Mouse (Mus musculus) G1E (cell line): ENCODE measurements at regions not wholly inside any gene's neighbourhood (a gene's known extent, or its start where the extent isn't known, plus 50 kb on each side); places are given as distances from the start of the nearest gene placed in this dataset.

Experiments
- ATAC-seq: 2 replicates; pipeline ENCODE4 v1.8.0; 2016; ENCODE audit warnings: mild to moderate bottlenecking; ENCODE audit not compliant: insufficient number of reproducible peaks, poor library complexity, low FRiP score, severe bottlenecking; ENCODE audit errors: extremely low read depth
- DNase-seq: peaks from one replicate; pipeline ENCODE4 v3.0.0; 2012; ENCODE audit warnings: low spot score
- H3K27me3 ChIP-seq: 2 replicates; pipeline ENCODE4 v1.6.1; 2012; ENCODE audit warnings: mild to moderate bottlenecking, low read length, inconsistent platforms; ENCODE audit not compliant: insufficient read depth
- H3K36me3 ChIP-seq: replicated peaks from 2 replicates; pipeline ENCODE3; 2012; ENCODE audit warnings: mild to moderate bottlenecking, inconsistent platforms
- H3K4me1 ChIP-seq: 2 replicates; pipeline ENCODE4 v1.6.1; 2012; ENCODE audit warnings: low read depth, low read length, inconsistent platforms, mixed read lengths; ENCODE audit not compliant: insufficient read depth
- H3K4me3 ChIP-seq: 2 replicates; pipeline ENCODE4 v1.5.1; 2012; ENCODE audit warnings: low read depth, mild to moderate bottlenecking, inconsistent platforms, low read length, moderate library complexity, mixed read lengths
- H3K9me3 ChIP-seq: replicated peaks from 2 replicates; pipeline ENCODE4 v1.6.1; 2012; ENCODE audit warnings: inconsistent platforms
- CTCF ChIP-seq: IDR thresholded peaks from 2 replicates; pipeline ENCODE4 v1.5.1; 2012; ENCODE audit warnings: low read depth, low read length, inconsistent platforms, mixed read lengths
- GATA1 ChIP-seq: IDR thresholded peaks from 2 replicates; pipeline ENCODE4 v1.6.1; 2012; ENCODE audit warnings: borderline replicate concordance, low read length, inconsistent platforms, mixed read lengths
- GATA2 ChIP-seq: IDR thresholded peaks from 2 replicates; pipeline ENCODE4 v1.6.1; 2012; ENCODE audit warnings: low read depth, low read length, inconsistent platforms, borderline replicate concordance
- POLR2AphosphoS5 ChIP-seq: IDR thresholded peaks from 2 replicates; pipeline ENCODE4 v1.6.1; 2012; ENCODE audit warnings: low read depth, low read length, inconsistent platforms; ENCODE audit not compliant: insufficient replicate concordance
- TAL1 ChIP-seq: conservative IDR thresholded peaks from 2 replicates; pipeline ENCODE4 v1.6.1; 2012; ENCODE audit warnings: low read depth, low read length, inconsistent platforms, mixed read lengths

GRCm38 (mm10) chr2:105510816-105511215 lies 111.7 kb upstream of the Rcn1 start:
- no peak for ATAC-seq
- H3K9me3 ChIP-seq: no peaks in the 10 kb centered on the region
- H3K36me3 ChIP-seq: no peaks in the 10 kb centered on the region
- H3K4me1 ChIP-seq: no peaks in the 10 kb centered on the region
- H3K4me3 ChIP-seq: no peak overlapping the region
- H3K27me3 ChIP-seq: no peaks in the 10 kb centered on the region
- no peak for DNase-seq
- TF ChIP-seq GATA1 (no peak), GATA2 (no peak), CTCF (no peak), TAL1 (no peak), POLR2AphosphoS5 (no peak)

DNA sequence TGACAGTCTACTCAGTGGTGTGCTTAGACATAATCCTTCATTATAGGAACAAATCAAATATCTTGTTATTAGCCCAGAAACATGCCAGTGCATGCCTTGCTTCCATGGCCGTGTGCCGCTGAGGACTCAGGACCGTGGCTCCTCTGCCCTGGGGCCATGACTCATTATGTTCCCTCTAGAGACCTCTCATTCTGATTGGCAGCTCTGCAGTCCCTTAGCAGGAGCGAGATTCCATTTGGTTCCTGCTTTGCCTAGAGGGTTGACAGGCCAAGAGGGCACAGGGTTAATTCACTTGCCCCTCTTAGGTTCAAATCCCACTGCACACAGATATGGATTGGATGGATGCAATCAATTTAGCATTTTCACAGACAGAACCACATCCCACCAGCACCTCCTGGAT lies 112.6 kb upstream of the Rcn1 start:
- no peaks in the 10 kb centered on the region for H3K9me3 ChIP-seq
- DNase-seq (no peak), ATAC-seq (no peak)
- TF ChIP-seq GATA1 (no peak), CTCF (no peak), POLR2AphosphoS5 (no peak), GATA2 (no peak), TAL1 (no peak)
- no peaks in the 10 kb centered on the region for H3K36me3 ChIP-seq
- H3K4me3 ChIP-seq: no peak overlapping the region
- no peaks in the 10 kb centered on the region for H3K27me3 ChIP-seq
- H3K4me1 ChIP-seq: no peaks in the 10 kb centered on the region

DNA sequence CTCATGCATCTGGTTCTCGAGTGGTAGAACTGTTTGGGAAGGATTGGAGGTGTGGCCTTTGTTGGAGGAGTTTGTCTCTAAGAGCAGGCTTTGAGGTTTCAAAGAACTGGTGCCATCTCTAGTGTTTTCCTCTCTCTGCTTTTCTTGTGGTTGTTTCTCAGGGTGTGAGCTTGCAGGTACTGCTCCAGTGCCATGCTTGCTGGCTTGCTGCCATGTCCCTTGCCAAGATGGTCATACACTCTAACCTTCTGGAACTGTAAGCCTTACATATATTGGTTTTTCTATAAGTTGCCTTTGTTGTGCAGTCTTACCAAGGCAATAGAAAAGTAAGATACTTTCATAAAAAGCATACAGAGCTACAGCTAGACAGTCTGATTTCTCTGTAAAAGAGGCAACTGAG lies 115.1 kb upstream of the Rcn1 start:
- TF ChIP-seq CTCF: no peak
- no peak for TF ChIP-seq TAL1
- no peak for TF ChIP-seq GATA2
- no peak for TF ChIP-seq GATA1
- DNase-seq (no peak), ATAC-seq (no peak)
- no peaks in the 10 kb centered on the region for H3K9me3 ChIP-seq
- H3K4me3 ChIP-seq: no peak overlapping the region
- H3K36me3 ChIP-seq: no peaks in the 10 kb centered on the region
- H3K4me1 ChIP-seq: no peaks in the 10 kb centered on the region
- H3K27me3 ChIP-seq: peaks cover 4% of the 10 kb centered on the region; the same call in 1 of the 2 replicates

GRCm38 (mm10) chr2:105514881-105515280 lies 115.8 kb upstream of the Rcn1 start:
- no peak for ATAC-seq
- H3K4me1 ChIP-seq: no peaks in the 10 kb centered on the region
- H3K9me3 ChIP-seq: no peaks in the 10 kb centered on the region
- no peak for TF ChIP-seq CTCF
- no peak for TF ChIP-seq TAL1
- no peak for TF ChIP-seq GATA1
- no peak for TF ChIP-seq GATA2
- TF ChIP-seq POLR2AphosphoS5: no peak
- H3K36me3 ChIP-seq: no peaks in the 10 kb centered on the region
- DNase-seq: no peak
- H3K27me3 ChIP-seq: peaks cover 4% of the 10 kb centered on the region; the same call in 1 of the 2 replicates
- no peak overlapping the region for H3K4me3 ChIP-seq

DNA sequence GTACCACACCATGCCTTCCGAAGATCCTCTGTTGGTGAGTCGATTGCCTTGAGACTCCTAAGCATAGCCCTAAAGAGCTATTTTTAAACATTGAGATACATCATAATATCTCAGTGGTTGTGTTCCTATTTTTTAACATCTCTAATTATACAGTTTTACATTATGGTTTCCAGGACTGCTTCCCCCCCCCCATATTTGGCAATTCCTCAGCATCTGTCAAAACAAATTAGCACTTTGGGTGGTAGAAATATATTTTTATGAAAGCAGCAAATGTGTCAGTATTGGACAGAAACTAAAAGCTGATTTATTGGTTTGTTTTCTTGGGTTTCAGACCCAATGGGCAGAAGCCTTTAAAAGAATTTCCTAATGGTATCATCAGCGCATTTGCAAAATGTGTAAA lies 116.2 kb upstream of the Rcn1 start:
- ATAC-seq: no peak
- Histone ChIP-seq H3K4me3 (no peak overlapping the region), H3K9me3 (no peaks in the 10 kb centered on the region), H3K36me3 (no peaks in the 10 kb centered on the region), H3K27me3 (peaks cover 4% of the 10 kb centered on the region; the same call in 1 of the 2 replicates), H3K4me1 (no peaks in the 10 kb centered on the region)
- DNase-seq: no peak
- TF ChIP-seq TAL1 (no peak), POLR2AphosphoS5 (no peak), GATA1 (no peak), GATA2 (no peak), CTCF (no peak)

GRCm38 (mm10) chr2:105516267-105517133 lies 117.4 kb upstream of the Rcn1 start:
- DNase-seq: no peak
- Histone ChIP-seq H3K27me3 (peaks cover 4% of the 10 kb centered on the region; the same call in 1 of the 2 replicates), H3K4me3 (no peak overlapping the region), H3K36me3 (no peaks in the 10 kb centered on the region), H3K9me3 (no peaks in the 10 kb centered on the region), H3K4me1 (no peaks in the 10 kb centered on the region)
- no peak for TF ChIP-seq CTCF
- TF ChIP-seq GATA1: no peak
- TF ChIP-seq POLR2AphosphoS5: no peak
- TF ChIP-seq TAL1: no peak
- no peak for TF ChIP-seq GATA2
- no peak for ATAC-seq
